Mouse (Mus musculus) embryonic fibroblast, embryonic 13.5 days (primary cell): ENCODE data around the gene B3gnt9. TPM values are rescaled to one million over a fixed set of nuclear protein-coding genes. Genes with fewer than 3 reads are reported as not detected.
"Not testable (repeated sequence)": the region's sequence is repeated elsewhere in the genome, so short reads cannot be mapped to it uniquely, and the experiment has no call there.

ENCODE experiments used
- H3K27ac ChIP-seq: 2 replicates; pipeline ENCODE4 v1.5.1; 2012; ENCODE audit warnings: low read length, control low read depth, inconsistent platforms; ENCODE audit not compliant: insufficient read depth
- H3K4me1 ChIP-seq: 2 replicates; pipeline ENCODE4 v1.6.1; 2011; ENCODE audit warnings: low read length; ENCODE audit not compliant: control insufficient read depth, insufficient read depth
- H3K4me3 ChIP-seq: 2 replicates; pipeline ENCODE4 v1.5.1; 2011; ENCODE audit warnings: mild to moderate bottlenecking, control low read depth, low read length; ENCODE audit not compliant: insufficient read depth
- CTCF ChIP-seq: IDR thresholded peaks from 2 replicates; pipeline ENCODE4 v1.5.1; 2011; ENCODE audit warnings: mild to moderate bottlenecking, control low read depth, low read length, moderate library complexity, borderline replicate concordance; ENCODE audit not compliant: insufficient read depth
- POLR2A ChIP-seq: IDR thresholded peaks from 2 replicates; pipeline ENCODE4 v1.6.1; 2011; ENCODE audit warnings: low read depth, mild to moderate bottlenecking, control low read depth, low read length, moderate library complexity
- polyA plus RNA-seq: library from polyadenylated mRNA; stranded (reverse); fragments of >200 nt; gene quantifications from 2 replicates; pipeline ENCODE4 v1.2.4, GENCODE M21; 2011; ENCODE audit warnings: low read depth; ENCODE audit not compliant: missing spikeins, insufficient read length

B3gnt9 gene
- polyA plus RNA-seq, 1 experiment, result 33.2 TPM

DNA sequence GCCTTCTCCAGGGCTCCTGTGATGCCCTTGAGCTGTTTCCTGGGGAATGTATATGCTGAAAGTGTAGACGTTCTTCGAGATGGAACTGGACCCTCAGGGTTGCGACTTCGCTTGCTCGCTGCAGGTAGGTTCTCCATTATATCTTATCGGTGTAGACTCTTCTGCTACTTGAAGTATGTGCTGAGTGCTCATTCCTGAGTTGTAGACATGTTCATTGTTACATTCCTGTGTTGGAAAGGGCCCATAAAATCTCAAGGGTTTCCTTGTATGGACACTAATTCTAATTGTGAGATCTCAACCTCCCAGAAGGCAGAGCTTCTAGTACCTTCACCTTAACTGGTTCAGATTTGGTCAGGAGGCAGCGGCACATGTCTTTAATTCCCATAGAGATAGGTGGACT lies 13.9 kb downstream of the B3gnt9 start:
- Histone ChIP-seq H3K4me3 (no peak overlapping the region), H3K27ac (no peak overlapping the region), H3K4me1 (no peaks in the 10 kb centered on the region)
- no peak for TF ChIP-seq CTCF

DNA sequence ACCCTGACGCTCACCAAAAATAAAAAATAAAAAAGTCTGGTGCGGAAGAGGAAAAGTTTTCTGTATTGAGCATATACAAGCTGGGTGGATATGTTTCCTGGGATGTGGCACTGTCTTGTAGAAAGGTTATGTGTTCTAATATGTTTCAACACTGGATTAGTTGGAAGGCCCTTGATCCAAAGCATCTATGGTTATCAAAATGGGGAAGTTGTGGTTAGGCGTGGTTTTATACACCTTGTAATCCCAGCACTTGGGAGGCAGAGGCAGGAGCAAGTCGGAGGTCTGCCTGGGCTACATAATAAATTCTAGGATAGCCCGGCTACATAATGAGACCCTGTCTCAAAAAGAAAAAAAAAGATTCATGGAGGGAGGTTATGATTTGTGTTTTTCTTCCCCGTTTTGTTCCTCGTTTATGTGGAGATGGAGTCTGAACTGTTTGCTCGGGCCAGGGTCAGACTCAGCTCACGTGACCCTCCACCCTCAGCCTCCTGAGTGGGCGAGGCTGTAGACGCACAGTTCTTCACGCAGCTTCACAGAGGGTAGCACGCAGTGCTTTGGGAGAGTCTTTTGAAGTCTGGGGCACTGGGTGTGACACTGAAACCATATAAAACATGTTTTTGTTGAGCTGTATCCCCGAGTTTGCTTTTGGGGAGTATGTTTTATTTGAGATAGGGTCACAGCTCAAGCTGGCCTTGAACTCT lies 17.4 kb downstream of the B3gnt9 start:
- no peaks in the 10 kb centered on the region for H3K4me1 ChIP-seq
- TF ChIP-seq CTCF (no peak), POLR2A (no peak)
- H3K27ac ChIP-seq, result no peak overlapping the region
- no peak overlapping the region for H3K4me3 ChIP-seq

DNA sequence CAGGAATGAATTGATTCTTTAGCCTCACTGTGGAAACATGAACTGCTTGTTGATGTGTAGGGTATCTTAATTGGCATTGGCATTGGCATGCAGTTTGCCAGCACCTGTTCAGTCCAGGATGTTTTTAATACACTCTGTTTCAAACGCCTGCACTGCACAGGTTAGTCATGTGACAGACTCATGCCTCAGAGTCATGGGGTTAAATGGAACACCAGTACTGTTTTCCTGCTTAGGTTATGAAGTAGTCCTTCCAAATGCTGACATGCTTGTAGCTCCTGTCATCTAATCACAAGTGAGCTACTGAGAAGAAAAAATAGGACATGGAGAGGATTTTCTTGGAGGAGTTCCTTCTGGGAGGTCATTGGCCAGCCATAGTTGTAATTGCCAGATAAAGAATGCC lies 19.7 kb downstream of the B3gnt9 start:
- Histone ChIP-seq H3K27ac (no peak overlapping the region), H3K4me3 (no peak overlapping the region), H3K4me1 (no peaks in the 10 kb centered on the region)
- TF ChIP-seq CTCF, result no peak

DNA sequence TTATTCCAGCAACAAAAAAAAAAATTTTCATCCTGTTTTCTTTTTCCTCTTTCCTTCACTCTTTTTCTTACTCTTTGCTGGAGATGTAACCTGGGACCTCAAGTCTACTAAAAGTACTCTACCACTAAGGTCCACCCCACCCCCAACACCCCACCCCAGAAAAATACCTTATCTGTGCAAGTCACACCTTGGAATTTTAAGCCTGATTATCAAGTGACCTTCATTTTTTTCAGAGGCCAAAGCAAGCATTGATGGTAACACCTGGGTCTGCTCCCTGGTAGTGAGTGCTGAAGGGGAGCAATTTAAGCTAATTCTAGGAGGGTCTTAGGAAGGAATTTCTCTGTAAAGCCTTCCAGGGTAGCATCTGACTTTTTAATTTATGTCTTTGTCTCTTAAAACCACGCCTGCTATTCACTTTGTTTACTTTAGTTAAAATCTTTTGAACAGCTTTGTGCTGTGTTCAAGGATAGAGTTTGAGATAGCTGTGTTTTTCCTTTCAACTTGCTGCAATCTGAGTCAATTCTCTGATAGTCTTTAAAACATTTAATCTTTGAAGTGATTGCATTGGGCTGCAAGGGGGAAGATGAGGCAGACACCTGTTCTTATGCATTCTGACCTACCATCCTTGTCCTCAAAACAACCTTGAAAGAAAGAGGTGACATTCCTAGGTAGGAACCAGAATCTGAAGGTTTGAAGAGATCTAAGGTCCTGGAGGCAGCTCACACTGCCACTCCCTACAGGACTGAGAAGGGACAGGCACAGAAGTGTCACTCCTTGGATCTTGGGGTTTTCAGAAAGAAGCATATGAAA lies 21.6 kb downstream of the B3gnt9 start:
- Histone ChIP-seq H3K4me3 (no peak overlapping the region), H3K27ac (no peak overlapping the region), H3K4me1 (no peaks in the 10 kb centered on the region)
- no peak for TF ChIP-seq CTCF
- TF ChIP-seq POLR2A, result no peak

- not testable (repeated sequence) for H3K27ac ChIP-seq, H3K4me3 ChIP-seq, H3K4me1 ChIP-seq
These were observed 22.6 kb downstream of the B3gnt9 start for GRCm38 (mm10) chr8:105232321-105232693.

- Histone ChIP-seq H3K4me1 (no peaks in the 10 kb centered on the region), H3K27ac (no peak overlapping the region), H3K4me3 (no peak overlapping the region)
- TF ChIP-seq CTCF (no peak), POLR2A (no peak)
These were observed 23.2 kb downstream of the B3gnt9 start for GRCm38 (mm10) chr8:105231503-105232320.

GRCm38 (mm10) chr8:105225917-105226316 lies 29.0 kb downstream of the B3gnt9 start:
- Histone ChIP-seq H3K4me3 (peak overlapping the region; percentile 92), H3K4me1 (no peaks in the 10 kb centered on the region; the same call in 1 of the 2 replicates), H3K27ac (no peak overlapping the region)
- no peak for TF ChIP-seq CTCF
- no peak for TF ChIP-seq POLR2A

DNA sequence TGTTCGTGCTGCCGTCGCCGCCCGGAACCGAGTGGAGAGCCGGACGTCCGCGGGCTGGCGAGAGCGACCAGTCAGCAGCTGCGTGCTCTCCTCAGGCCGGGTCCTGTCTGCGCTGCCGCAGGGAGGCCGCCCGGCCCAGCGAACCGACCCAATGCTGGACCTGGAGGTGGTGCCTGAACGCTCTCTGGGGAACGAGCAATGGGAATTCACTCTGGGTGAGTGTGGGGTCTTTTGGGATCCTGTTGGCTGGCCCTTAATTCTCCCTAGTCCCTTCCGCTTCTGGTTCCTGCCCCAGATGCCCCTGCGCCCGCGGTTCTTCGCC lies 29.7 kb downstream of the B3gnt9 start:
- Histone ChIP-seq H3K4me1 (no peaks in the 10 kb centered on the region; the same call in 1 of the 2 replicates), H3K27ac (peak overlapping the region; percentile 21; the same call in 1 of the 2 replicates), H3K4me3 (peak overlapping the region; percentile 92)
- TF ChIP-seq POLR2A (no peak), CTCF (no peak)

DNA sequence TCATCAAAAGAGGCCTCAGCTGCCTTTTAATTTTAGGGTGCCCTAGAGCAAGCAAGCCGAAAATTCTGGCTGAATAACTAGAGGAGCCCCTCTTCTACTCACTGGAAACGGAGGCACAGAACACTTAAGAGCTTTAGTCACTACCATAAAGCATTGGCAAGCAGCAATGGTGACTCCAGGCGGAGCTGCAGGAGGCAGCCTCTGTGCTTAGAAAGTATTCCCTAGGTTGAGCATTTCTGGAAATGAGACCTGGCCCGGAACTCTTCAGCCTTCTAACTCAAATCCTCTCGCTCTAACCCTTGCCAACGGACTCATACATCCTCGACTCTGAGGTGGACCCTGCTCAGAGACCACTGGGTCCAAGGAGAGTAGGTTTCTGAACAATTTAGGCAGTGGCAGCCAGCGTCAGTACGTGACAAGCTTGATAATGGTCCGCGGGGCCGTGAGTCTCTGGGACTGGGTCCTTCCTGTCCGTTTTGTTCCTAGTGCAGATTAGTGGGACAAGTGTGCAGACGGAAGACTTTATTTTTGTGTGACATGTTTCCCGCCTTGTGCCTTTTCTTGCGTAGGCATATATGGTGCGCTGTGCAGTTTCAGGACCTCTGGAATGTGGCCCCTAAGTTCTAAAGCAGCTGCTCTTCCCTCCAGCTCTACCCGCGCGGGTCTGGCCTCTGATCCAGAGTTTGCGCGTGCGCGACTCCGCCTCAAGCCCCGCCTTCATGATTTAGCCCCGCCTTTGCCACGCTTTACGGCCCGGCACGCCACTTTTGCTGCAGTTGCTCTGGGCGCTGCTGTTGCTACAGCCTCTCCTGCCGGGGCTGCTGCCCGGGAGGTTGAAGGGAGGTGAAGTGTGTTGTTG lies 30.3 kb downstream of the B3gnt9 start, which contains the start of gene D230025D16Rik:
Gene D230025D16Rik (plus strand): TSS at position 733 of the 859 bp plus-strand sequence.
- no peaks in the 10 kb centered on the region; the same call in 1 of the 2 replicates for H3K4me1 ChIP-seq
- TF ChIP-seq POLR2A (peak; percentile 97), CTCF (no peak)

More for the DNA sequence above, 30.3 kb downstream of the B3gnt9 start, which contains the start of gene D230025D16Rik:
- peak within 1 kb of the TSS; percentile 92 for H3K4me3 ChIP-seq
- peak within 1 kb of the TSS; percentile 69 for H3K27ac ChIP-seq
